Mouse (Mus musculus) kidney, embryonic 16.5 days (tissue): ENCODE results near the gene Unc5c. TPM values are rescaled to one million over a fixed set of nuclear protein-coding genes. Genes with fewer than 3 reads are reported as not detected.

Experiments
- ATAC-seq: fragments of 200-750 bp; cut with Nextera tagmentation; 2 replicates; pipeline ENCODE4 v1.8.0; 2017; ENCODE audit warnings: moderate TSS enrichment; ENCODE audit not compliant: low FRiP score, low TSS enrichment
- H3K27ac ChIP-seq: fragments of 300-500 bp; sonication (generic); 2 replicates; pipeline ENCODE4 v1.5.1; 2014; ENCODE audit warnings: low read length
- H3K27me3 ChIP-seq: fragments of 300-500 bp; sonication (generic); 2 replicates; pipeline ENCODE4 v1.6.1; 2014; ENCODE audit warnings: low read length, control low read depth, mixed read lengths; ENCODE audit not compliant: insufficient read depth
- H3K36me3 ChIP-seq: fragments of 300-500 bp; sonication (generic); 2 replicates; pipeline ENCODE4 v1.6.1; 2014; ENCODE audit warnings: low read length, control low read depth, mixed read lengths; ENCODE audit not compliant: insufficient read depth
- H3K4me1 ChIP-seq: fragments of 300-500 bp; sonication (generic); 2 replicates; pipeline ENCODE4 v1.6.1; 2014; ENCODE audit warnings: low read length, control low read depth, mixed read lengths; ENCODE audit not compliant: insufficient read depth
- H3K4me2 ChIP-seq: fragments of 300-500 bp; sonication (generic); replicated peaks from 2 replicates; pipeline ENCODE4 v1.6.1; 2014; ENCODE audit warnings: low read depth, low read length
- H3K4me3 ChIP-seq: fragments of 300-500 bp; sonication (generic); 2 replicates; pipeline ENCODE4 v1.5.1; 2014; ENCODE audit warnings: mild to moderate bottlenecking, low read length
- H3K9ac ChIP-seq: fragments of 300-500 bp; sonication (generic); replicated peaks from 2 replicates; pipeline ENCODE4 v1.6.1; 2014; ENCODE audit warnings: low read length
- H3K9me3 ChIP-seq: fragments of 300-500 bp; sonication (generic); 2 replicates; pipeline ENCODE4 v1.6.1; 2016; ENCODE audit warnings: low read length, control low read depth
- WGBS: fragments of 180-500 bp; shearing (Covaris S2); extraction: QIAGEN DNeasy Blood & Tissue Kit; methylation state at CpG from one replicate; pipeline ENCODE4 v1.1.7; 2014; 5-methylcytosine and 5-hydroxymethylcytosine counted together
- polyA plus RNA-seq: library from polyadenylated mRNA; unstranded; fragments of >200 nt; fragmentation: Nextera tagmentation; extraction: Ambion mirVana; gene quantifications from 2 replicates; pipeline ENCODE4 v1.2.1, GENCODE M21; 2015

Gene Unc5c
- polyA plus RNA-seq, 1 experiment from 2014 or later, result 20.8 TPM

DNA sequence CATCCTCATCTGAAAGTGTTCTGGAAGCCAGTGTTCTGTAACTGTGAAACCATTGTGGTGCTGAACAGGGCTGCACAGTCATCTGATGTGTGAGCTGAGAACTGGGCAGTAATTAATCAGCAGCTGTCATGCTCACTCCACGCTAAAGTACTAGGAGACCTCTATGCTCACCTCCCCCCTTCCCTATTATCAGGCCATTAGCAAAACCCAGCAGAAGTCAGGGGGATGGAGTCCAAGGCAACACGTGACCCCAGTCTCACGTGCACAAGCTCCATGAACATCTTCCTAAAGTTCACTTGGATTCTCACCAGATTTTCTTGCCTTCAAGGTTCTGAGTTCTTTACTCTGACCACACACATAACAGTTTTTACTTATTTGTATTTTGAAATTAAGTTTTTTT is 11.7 kb downstream of the Unc5c start:
- H3K4me1 ChIP-seq, result peaks cover 26% of the 10 kb centered on the region
- H3K4me2 ChIP-seq, result 0 out of 2 replicates have a peak overlapping the region, but pooled peaks have one; percentile 12
- peak; percentile 78; the same call in 1 of the 2 replicates for ATAC-seq
- H3K9me3 ChIP-seq, result no peaks in the 10 kb centered on the region
- no peaks in the 10 kb centered on the region for H3K36me3 ChIP-seq
- H3K4me3 ChIP-seq, result no peak overlapping the region
- no peak overlapping the region for H3K9ac ChIP-seq
- no peaks in the 10 kb centered on the region for H3K27me3 ChIP-seq
- 14% methylated on average over 3 of the region's 3 CpGs for WGBS
- H3K27ac ChIP-seq, result peak overlapping the region; percentile 48

DNA sequence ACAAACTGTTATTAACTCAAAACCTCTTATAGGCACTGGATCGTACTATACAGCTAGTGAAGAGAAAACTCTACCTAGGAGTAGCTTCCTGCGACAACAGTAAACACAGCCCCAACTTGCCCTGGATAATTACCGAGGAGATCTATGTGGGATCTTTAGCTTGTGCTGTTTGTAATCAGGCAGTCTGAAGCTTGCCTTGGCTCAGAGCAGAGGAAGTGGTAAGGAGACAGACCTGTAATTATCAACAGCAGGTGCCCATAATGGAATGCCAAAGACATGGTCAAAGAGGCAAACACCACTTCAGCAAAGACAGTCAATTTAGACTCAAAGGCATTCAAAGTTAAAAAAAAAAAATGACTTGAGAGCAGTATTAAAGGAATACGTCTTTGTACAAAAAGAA is 17.4 kb downstream of the Unc5c start:
- no peak overlapping the region for H3K4me2 ChIP-seq
- H3K27ac ChIP-seq, result 0 out of 2 replicates have a peak overlapping the region, but pooled peaks have one; percentile 2
- H3K9ac ChIP-seq, result no peak overlapping the region
- no peak overlapping the region for H3K4me3 ChIP-seq
- H3K27me3 ChIP-seq, result no peaks in the 10 kb centered on the region
- no peaks in the 10 kb centered on the region for H3K36me3 ChIP-seq
- H3K4me1 ChIP-seq, result peaks cover 29% of the 10 kb centered on the region
- 77% methylated on average over 4 of the region's 4 CpGs for whole genome bisulfite sequencing
- no peak for ATAC-seq
- no peaks in the 10 kb centered on the region for H3K9me3 ChIP-seq

DNA sequence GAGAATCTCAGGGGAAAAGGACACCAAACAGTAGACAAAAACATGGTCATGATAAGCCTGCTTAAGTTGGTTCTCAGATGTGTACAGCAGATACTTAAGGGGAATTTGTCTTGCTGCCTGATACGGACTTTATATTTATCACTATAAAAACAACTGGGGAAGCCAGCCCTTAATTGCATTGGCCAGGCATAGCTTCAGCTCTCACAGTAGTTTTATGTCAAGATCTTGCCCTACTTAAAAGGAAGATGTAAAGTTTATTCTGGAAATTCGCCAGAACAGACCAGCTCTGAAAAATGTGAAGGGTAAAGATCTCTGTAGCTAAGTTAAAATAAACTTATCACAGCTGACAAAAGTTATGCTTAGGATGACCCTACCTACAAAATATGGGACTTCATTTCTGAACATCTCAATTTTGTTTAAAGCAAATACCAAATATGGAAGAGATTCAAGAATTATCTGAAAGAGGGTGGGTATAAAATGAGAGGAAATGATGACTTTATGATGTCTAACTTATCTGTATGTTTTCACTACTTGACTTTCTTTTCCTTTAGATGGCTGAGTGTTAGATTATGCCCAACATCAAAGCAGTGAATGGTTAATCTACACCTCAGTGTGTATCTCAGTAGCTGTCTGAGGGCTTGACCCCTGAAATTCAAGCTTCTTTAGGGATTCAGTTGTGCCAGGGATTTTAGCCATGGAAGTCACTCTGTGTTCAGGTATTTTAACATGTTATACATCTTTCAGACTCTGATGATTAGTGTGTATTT is 18.8 kb downstream of the Unc5c start:
- 19% methylated on average over 2 of the region's 2 CpGs for WGBS
- H3K9ac ChIP-seq, result no peak overlapping the region
- peak; percentile 80 for ATAC-seq
- H3K4me3 ChIP-seq, result no peak overlapping the region
- H3K27ac ChIP-seq, result peak overlapping the region; percentile 83
- H3K4me2 ChIP-seq, result no peak overlapping the region
- no peaks in the 10 kb centered on the region for H3K36me3 ChIP-seq
- no peaks in the 10 kb centered on the region for H3K27me3 ChIP-seq
- peaks cover 26% of the 10 kb centered on the region for H3K4me1 ChIP-seq
- H3K9me3 ChIP-seq, result no peaks in the 10 kb centered on the region

DNA sequence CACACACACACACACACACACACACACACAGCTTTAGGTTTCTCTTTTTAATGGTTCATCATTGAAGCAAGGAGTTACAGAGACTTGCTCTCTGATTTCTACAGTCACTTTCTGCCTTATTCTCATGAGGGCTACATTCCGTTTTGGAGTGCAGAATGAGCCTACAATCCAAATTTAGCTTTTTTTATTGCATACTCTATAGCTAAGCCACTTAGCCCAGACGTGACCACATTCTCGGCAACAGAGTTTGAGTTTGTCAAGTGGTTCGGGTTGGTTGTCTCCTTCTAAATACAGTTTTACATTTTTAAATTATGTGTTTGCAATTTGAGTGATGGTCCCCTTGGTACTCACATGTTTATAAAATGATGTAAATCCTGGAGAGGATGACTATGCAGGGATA is 20.2 kb downstream of the Unc5c start:
- Histone ChIP-seq H3K9ac (no peak overlapping the region), H3K27me3 (no peaks in the 10 kb centered on the region), H3K4me3 (no peak overlapping the region), H3K4me1 (peaks cover 23% of the 10 kb centered on the region), H3K36me3 (no peaks in the 10 kb centered on the region), H3K27ac (no peak overlapping the region), H3K4me2 (no peak overlapping the region), H3K9me3 (no peaks in the 10 kb centered on the region)
- 60% methylated on average over 4 of the region's 4 CpGs for WGBS
- ATAC-seq, result no peak

DNA sequence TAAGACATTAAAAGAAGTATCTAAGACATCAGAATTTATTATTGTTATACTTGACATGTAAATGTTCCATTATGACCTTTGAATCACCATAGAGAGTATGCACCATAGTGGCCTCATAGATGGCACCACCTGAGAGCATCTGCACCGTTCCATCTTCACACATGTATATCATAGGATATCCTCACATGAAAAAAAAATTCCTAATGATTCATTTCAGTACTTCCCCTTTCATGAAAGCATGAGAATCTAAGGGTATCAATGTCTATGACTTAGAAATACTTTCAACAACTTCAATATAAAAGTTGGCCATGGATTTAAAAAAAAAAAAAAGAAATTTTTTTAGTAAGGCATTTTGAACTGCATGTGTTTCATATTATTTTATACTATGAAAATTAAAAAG is 25.6 kb downstream of the Unc5c start:
- 86% methylated on average over 1 of the region's 1 CpGs for WGBS
- Histone ChIP-seq H3K27ac (no peak overlapping the region), H3K36me3 (no peaks in the 10 kb centered on the region), H3K4me1 (peaks cover 26% of the 10 kb centered on the region), H3K4me2 (no peak overlapping the region), H3K9ac (no peak overlapping the region), H3K27me3 (no peaks in the 10 kb centered on the region), H3K9me3 (no peaks in the 10 kb centered on the region), H3K4me3 (no peak overlapping the region)
- ATAC-seq, result no peak

DNA sequence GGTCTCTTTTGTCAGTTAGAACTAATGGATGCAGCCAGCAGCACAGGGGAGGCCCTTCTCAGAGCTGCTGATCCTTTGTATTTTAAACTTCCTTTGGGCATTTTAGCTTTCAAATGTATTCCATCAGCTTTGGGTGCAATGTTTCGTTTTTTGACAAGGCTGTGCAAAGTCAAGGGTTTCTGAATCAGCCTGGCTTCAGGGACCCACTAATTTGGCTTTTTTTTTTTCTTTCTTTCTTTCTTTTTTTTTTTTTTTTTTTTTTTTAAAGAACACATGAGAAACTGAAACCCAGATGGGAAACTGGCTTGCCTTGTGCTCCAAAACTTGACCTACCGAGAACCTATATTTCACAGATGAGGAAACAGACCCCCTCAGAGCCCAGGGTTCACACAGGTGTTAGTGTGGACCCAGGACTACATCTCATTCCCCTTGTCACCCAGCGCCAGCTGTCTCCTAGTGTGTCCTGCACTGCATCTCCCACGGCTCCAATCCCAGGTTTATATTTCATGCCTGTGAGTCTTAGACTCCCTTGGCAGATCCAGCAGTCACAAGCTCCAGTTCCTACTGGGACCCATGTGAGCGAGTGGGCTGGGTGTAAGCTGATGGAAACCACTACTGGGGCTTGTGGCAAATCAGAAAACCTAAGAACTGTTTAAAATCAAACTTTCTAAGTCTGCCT is 26.4 kb downstream of the Unc5c start:
- Histone ChIP-seq H3K4me2 (peak overlapping the region; percentile 48), H3K9me3 (no peaks in the 10 kb centered on the region), H3K4me3 (peak overlapping the region; percentile 10; the same call in 1 of the 2 replicates), H3K9ac (peak overlapping the region; percentile 54), H3K4me1 (peaks cover 26% of the 10 kb centered on the region), H3K27ac (peak overlapping the region; percentile 95), H3K27me3 (no peaks in the 10 kb centered on the region), H3K36me3 (no peaks in the 10 kb centered on the region)
- ATAC-seq, result peak; percentile 94
- WGBS, result 10% methylated on average over 5 of the region's 5 CpGs

DNA sequence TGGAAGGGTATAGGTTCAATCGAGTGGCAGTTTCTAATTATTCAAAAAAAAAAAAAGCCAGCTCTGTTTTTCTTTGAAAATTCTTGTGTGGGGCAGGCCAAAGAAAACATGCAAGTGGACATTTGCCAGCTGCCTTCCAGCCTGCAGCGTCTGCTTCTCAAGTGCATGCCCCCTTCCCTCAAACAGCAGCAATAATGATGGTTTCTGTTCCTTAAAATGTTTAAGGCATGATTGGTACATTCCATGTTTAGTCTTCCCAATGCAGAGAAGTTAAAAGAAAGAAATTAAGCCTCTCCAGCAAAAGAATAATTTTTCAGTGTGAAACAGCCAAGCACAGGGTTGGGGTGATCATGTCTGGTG is 26.9 kb downstream of the Unc5c start:
- Histone ChIP-seq H3K4me3 (peak overlapping the region; percentile 10; the same call in 1 of the 2 replicates), H3K9me3 (no peaks in the 10 kb centered on the region), H3K4me2 (peak overlapping the region; percentile 48), H3K4me1 (peaks cover 29% of the 10 kb centered on the region), H3K27ac (peak overlapping the region; percentile 95), H3K9ac (peak overlapping the region; percentile 54; the same call in 1 of the 2 replicates), H3K36me3 (no peaks in the 10 kb centered on the region), H3K27me3 (no peaks in the 10 kb centered on the region)
- 4% methylated on average over 2 of the region's 2 CpGs for WGBS
- ATAC-seq, result peak; percentile 36; the same call in 1 of the 2 replicates

DNA sequence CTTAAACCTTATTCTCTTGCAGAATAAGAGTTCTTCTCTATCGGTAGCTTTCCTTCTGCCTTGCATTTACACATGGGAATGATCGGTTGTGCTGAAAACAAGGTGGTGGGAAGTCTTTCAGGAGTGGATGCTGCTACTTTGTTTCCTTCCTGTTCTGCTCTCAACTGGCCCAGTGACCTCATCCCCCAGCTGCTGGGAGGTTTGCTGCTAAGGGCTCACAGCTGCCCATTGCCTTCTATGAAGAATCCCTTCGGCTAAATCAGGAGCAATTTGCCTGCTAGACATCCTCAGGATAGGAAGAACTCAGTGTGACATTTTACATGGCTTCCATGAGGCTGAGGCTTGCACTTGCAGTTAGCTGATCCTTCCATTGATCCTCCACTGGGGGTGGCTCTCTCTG is 28.0 kb downstream of the Unc5c start:
- Histone ChIP-seq H3K27me3 (no peaks in the 10 kb centered on the region), H3K27ac (peak overlapping the region; percentile 8; the same call in 1 of the 2 replicates), H3K9ac (no peak overlapping the region), H3K9me3 (no peaks in the 10 kb centered on the region), H3K4me2 (no peak overlapping the region), H3K4me3 (no peak overlapping the region), H3K4me1 (peaks cover 34% of the 10 kb centered on the region), H3K36me3 (no peaks in the 10 kb centered on the region)
- no peak for ATAC-seq
- 56% methylated on average over 3 of the region's 3 CpGs for WGBS

DNA sequence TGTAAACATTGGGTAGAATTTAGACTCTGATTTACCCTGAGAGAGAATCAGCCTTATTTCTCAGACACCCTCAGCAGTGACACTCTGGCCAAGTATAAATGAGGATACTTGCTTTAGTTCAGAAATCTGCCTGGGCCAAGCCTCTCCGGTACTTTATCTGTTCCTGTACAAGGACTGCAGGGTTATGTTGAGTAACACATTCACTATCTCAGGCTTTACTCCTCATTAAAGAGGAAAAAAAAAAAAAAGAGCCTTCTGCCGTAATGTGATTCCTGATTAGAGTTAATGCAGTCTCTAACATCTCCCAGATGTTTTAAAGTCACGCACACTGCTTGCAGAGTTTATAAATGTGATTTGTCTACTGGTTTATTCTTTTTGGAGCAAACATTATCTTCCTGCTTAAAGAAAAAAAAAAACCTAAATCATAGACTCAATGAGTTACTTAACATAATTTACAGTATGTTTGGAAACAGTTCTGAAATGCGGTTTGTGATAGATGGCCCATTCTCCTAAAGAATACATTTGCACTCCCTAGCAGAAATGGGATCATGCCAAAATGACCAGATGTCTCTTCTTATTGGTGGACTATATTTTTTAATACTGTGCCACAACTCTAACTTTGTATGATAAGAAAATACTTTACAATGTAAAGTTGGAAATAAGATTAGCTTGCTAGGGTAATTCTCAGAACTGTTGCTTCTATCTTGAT is 33.5 kb downstream of the Unc5c start:
- Histone ChIP-seq H3K27ac (peak overlapping the region; percentile 76), H3K27me3 (no peaks in the 10 kb centered on the region)
- ATAC-seq, result peak; percentile 90

More for the DNA sequence above, 33.5 kb downstream of the Unc5c start:
- WGBS, result 26% methylated on average over 4 of the region's 4 CpGs
- H3K4me1 ChIP-seq, result peaks cover 19% of the 10 kb centered on the region
- no peak overlapping the region for H3K4me3 ChIP-seq
- H3K36me3 ChIP-seq, result no peaks in the 10 kb centered on the region
- no peaks in the 10 kb centered on the region for H3K9me3 ChIP-seq
- H3K4me2 ChIP-seq, result 0 out of 2 replicates have a peak overlapping the region, but pooled peaks have one; percentile 7
- H3K9ac ChIP-seq, result no peak overlapping the region
